ENCODE assay signal across 22 mouse cellular contexts in genomic region chr1:168801046-168801445, GRCm38 (mm10).
A peak's percentile ranks its signal among the peaks of the same experiment; 100 is the strongest.
DNase-seq lines count a peak whose midpoint lies in the region; ATAC-seq and TF ChIP-seq lines count a peak whose summit lies in the region.
"Had no signal": no experiment of that assay in that cellular context is flagged by ENCODE, and none has a peak within 500 bp of the region (broad histone marks: within the 10 kb centered on the region; RNA-seq: fewer than 3 reads in every experiment).

No protein-coding gene starts in this region.

- no peak overlapping the region for H3K9ac ChIP-seq in kidney, embryonic 15.5 days
- H3K9ac ChIP-seq in hindbrain, embryonic 14.5 days, result no peak overlapping the region
- H3K9ac ChIP-seq: forebrain, postnatal 0 days; intestine, embryonic 15.5 days; midbrain, embryonic 15.5 days; neural tube, embryonic 12.5 days had no signal

- no peak for DNase-seq in kidney, postnatal 36 days
- DNase-seq in right cerebral cortex, adult 18-20 months, result peak; percentile 65
- no peak for DNase-seq in right cerebral cortex, postnatal 4 days
- peak; percentile 14 to 17 for DNase-seq in left cerebral cortex, adult 2 months (ENCODE audit: extremely low spot score in 1 of 2, low spot score in 2 of 2)
- DNase-seq in right cerebral cortex, postnatal 36 days (ENCODE audit: low spot score in 2 of 2), result peak; percentile 60 to 71
- no peak for DNase-seq in hindbrain, embryonic 14.5 days (ENCODE audit: low spot score)
- DNase-seq in forebrain, embryonic 10.5 days (ENCODE audit: extremely low spot score, low spot score), result no peak
- DNase-seq: adrenal gland, postnatal 14 days; cerebellum, adult 9-10 months; forebrain, postnatal 0 days; kidney, adult 9 months; kidney, postnatal 25 days; thymus, postnatal 36 days had no signal

- H3K36me3 ChIP-seq in kidney, embryonic 15.5 days, result no peaks in the 10 kb centered on the region
- H3K36me3 ChIP-seq in hindbrain, embryonic 14.5 days (replicated peaks; ENCODE audit: control insufficient read depth, insufficient read depth), result no peaks in the 10 kb centered on the region
- H3K36me3 ChIP-seq in forebrain, embryonic 10.5 days (replicated peaks), result no peaks in the 10 kb centered on the region
- H3K36me3 ChIP-seq: intestine, embryonic 15.5 days; midbrain, embryonic 15.5 days; neural tube, embryonic 12.5 days had no signal

- H3K4me3 ChIP-seq in kidney, embryonic 15.5 days (replicated peaks), result no peak overlapping the region
- H3K4me3 ChIP-seq in left cerebral cortex, adult 2 months, result no peak overlapping the region
- H3K4me3 ChIP-seq in hindbrain, embryonic 14.5 days (replicated peaks; ENCODE audit: low read length), result no peak overlapping the region
- no peak overlapping the region for H3K4me3 ChIP-seq in forebrain, embryonic 10.5 days
- H3K4me3 ChIP-seq: intestine, embryonic 15.5 days; midbrain, embryonic 15.5 days; neural tube, embryonic 12.5 days had no signal

- no peaks in the 10 kb centered on the region for H3K9me3 ChIP-seq in kidney, embryonic 15.5 days (replicated peaks)
- no peaks in the 10 kb centered on the region for H3K9me3 ChIP-seq in hindbrain, embryonic 14.5 days (ENCODE audit: control insufficient read depth, low read length)
- H3K9me3 ChIP-seq in forebrain, embryonic 10.5 days, result no peaks in the 10 kb centered on the region
- H3K9me3 ChIP-seq: intestine, embryonic 15.5 days; midbrain, embryonic 15.5 days; neural tube, embryonic 12.5 days had no signal

- no peak overlapping the region for H3K4me2 ChIP-seq in kidney, embryonic 15.5 days
- H3K4me2 ChIP-seq in hindbrain, embryonic 14.5 days (replicated peaks), result no peak overlapping the region
- H3K4me2 ChIP-seq: intestine, embryonic 15.5 days; midbrain, embryonic 15.5 days; neural tube, embryonic 12.5 days had no signal

- 74% methylated on average over 1 of the region's 1 CpGs for WGBS in kidney, embryonic 15.5 days
- WGBS in hindbrain, embryonic 14.5 days, result 92% methylated on average over 1 of the region's 1 CpGs
- WGBS in forebrain, embryonic 10.5 days, result 90% methylated on average over 1 of the region's 1 CpGs

- H3K27ac ChIP-seq in kidney, embryonic 15.5 days, result 0 out of 2 replicates have a peak overlapping the region, but pooled peaks have one; percentile 1
- peak overlapping the region; percentile 21 for H3K27ac ChIP-seq in left cerebral cortex, adult 2 months
- H3K27ac ChIP-seq in hindbrain, embryonic 14.5 days, result no peak overlapping the region
- H3K27ac ChIP-seq in forebrain, embryonic 10.5 days, result no peak overlapping the region
- H3K27ac ChIP-seq: intestine, embryonic 15.5 days; macrophage; midbrain, embryonic 15.5 days; neural tube, embryonic 12.5 days; stomach, postnatal 0 days had no signal

- intact Hi-C loops in left cerebral cortex, adult 2 months (cut with DNase I), result loop anchor here (2.0 to 10.0 kb wide), 2 partner anchors 546 to 856 kb away; no protein-coding TSS in a partner anchor

- TF ChIP-seq CTCF in left cerebral cortex, adult 2 months (IDR thresholded peaks at IDR 0.05), result no peak

- H3K4me1 ChIP-seq in kidney, embryonic 15.5 days, result no peaks in the 10 kb centered on the region
- H3K4me1 ChIP-seq in hindbrain, embryonic 14.5 days (replicated peaks; ENCODE audit: control insufficient read depth, insufficient read depth, low read length), result no peaks in the 10 kb centered on the region
- peaks cover 6% of the 10 kb centered on the region; the same call in 1 of the 2 replicates for H3K4me1 ChIP-seq in forebrain, embryonic 10.5 days
- H3K4me1 ChIP-seq: intestine, embryonic 15.5 days; midbrain, embryonic 15.5 days; neural tube, embryonic 12.5 days had no signal

- H3K27me3 ChIP-seq in kidney, embryonic 15.5 days, result no peaks in the 10 kb centered on the region
- H3K27me3 ChIP-seq in hindbrain, embryonic 14.5 days (ENCODE audit: control insufficient read depth, insufficient read depth, low read length), result no peaks in the 10 kb centered on the region
- H3K27me3 ChIP-seq in forebrain, embryonic 10.5 days (ENCODE audit: poor library complexity, severe bottlenecking), result no peaks in the 10 kb centered on the region
- H3K27me3 ChIP-seq: intestine, embryonic 15.5 days; midbrain, embryonic 15.5 days; neural tube, embryonic 12.5 days had no signal

- ATAC-seq in kidney, embryonic 15.5 days (replicated peaks; ENCODE audit: low FRiP score), result no peak
- no peak for ATAC-seq in hindbrain, embryonic 14.5 days (ENCODE audit: low FRiP score)
- ATAC-seq: activated CD4-positive, CD25-positive, alpha-beta regulatory T cell, adult 4 months; forebrain, postnatal 0 days; hindbrain, embryonic 16.5 days; intestine, embryonic 15.5 days; lung, postnatal 0 days; midbrain, embryonic 15.5 days had no signal

Comparison
In these comparisons a context has a peak if more than half of its experiments do, and no peak if none do; other contexts are left out.
1. DNase-seq: peak in right cerebral cortex, adult 18-20 months (single experiment), left cerebral cortex, adult 2 months (2 of 2) and right cerebral cortex, postnatal 36 days (2 of 2); none in kidney, postnatal 36 days (0 of 2), right cerebral cortex, postnatal 4 days (single experiment), hindbrain, embryonic 14.5 days (single experiment) and forebrain, embryonic 10.5 days (single experiment).
2. H3K27ac ChIP-seq: peak in kidney, embryonic 15.5 days (single experiment) and left cerebral cortex, adult 2 months (single experiment); none in hindbrain, embryonic 14.5 days (single experiment) and forebrain, embryonic 10.5 days (single experiment).